Mouse (Mus musculus) midbrain, postnatal 0 days (tissue): ENCODE measurements around the gene Map4k2. TPM values are rescaled to one million over a fixed set of nuclear protein-coding genes. Genes with fewer than 3 reads are reported as not detected.

Source experiments
- ATAC-seq: fragments of 200-750 bp; cut with Nextera tagmentation; 2 replicates; pipeline ENCODE4 v1.8.0; 2017; ENCODE audit warnings: moderate number of reproducible peaks, mild to moderate bottlenecking, moderate TSS enrichment, moderate library complexity; ENCODE audit not compliant: low FRiP score
- DNase-seq: peaks from one replicate; pipeline ENCODE4 v3.0.0-alpha.2; 2015; ENCODE audit warnings: low spot score
- H3K27ac ChIP-seq: fragments of 300-500 bp; sonication (generic); 2 replicates; pipeline ENCODE4 v1.5.1; 2014; ENCODE audit warnings: low read depth, mild to moderate bottlenecking, low read length, mixed read lengths
- H3K27me3 ChIP-seq: fragments of 300-500 bp; sonication (generic); 2 replicates; pipeline ENCODE4 v1.6.1; 2014; ENCODE audit warnings: low read length, control low read depth, mixed read lengths; ENCODE audit not compliant: insufficient read depth
- H3K36me3 ChIP-seq: fragments of 300-500 bp; sonication (generic); 2 replicates; pipeline ENCODE4 v1.6.1; 2014; ENCODE audit warnings: low read length, control low read depth, mixed read lengths; ENCODE audit not compliant: insufficient read depth
- H3K4me1 ChIP-seq: fragments of 300-500 bp; sonication (generic); 2 replicates; pipeline ENCODE4 v1.6.1; 2014; ENCODE audit warnings: mild to moderate bottlenecking, control low read depth, antibody characterized with exemption, low read length, mixed read lengths; ENCODE audit not compliant: insufficient read depth
- H3K4me2 ChIP-seq: fragments of 300-500 bp; sonication (generic); 2 replicates; pipeline ENCODE4 v1.6.1; 2014; ENCODE audit warnings: low read depth, mild to moderate bottlenecking, low read length, mixed read lengths; ENCODE audit not compliant: poor library complexity, severe bottlenecking
- H3K4me3 ChIP-seq: fragments of 300-500 bp; sonication (generic); 2 replicates; pipeline ENCODE4 v1.5.1; 2014; ENCODE audit warnings: low read depth, mild to moderate bottlenecking, low read length, moderate library complexity
- H3K9ac ChIP-seq: fragments of 300-500 bp; sonication (generic); replicated peaks from 2 replicates; pipeline ENCODE4 v1.6.1; 2014; ENCODE audit warnings: mild to moderate bottlenecking, low read length, moderate library complexity, mixed read lengths; ENCODE audit not compliant: poor library complexity, severe bottlenecking
- H3K9me3 ChIP-seq: fragments of 300-500 bp; sonication (generic); 2 replicates; pipeline ENCODE4 v1.6.1; 2016; ENCODE audit warnings: low read length, control low read depth
- CTCF ChIP-seq: IDR thresholded peaks from 2 replicates; pipeline ENCODE4 v1.5.1; 2016; ENCODE audit warnings: antibody characterized with exemption, mild to moderate bottlenecking
- WGBS: fragments of 180-500 bp; shearing (Covaris S2); extraction: QIAGEN DNeasy Blood & Tissue Kit; methylation state at CpG from one replicate; pipeline ENCODE4 v1.1.7; 2014; 5-methylcytosine and 5-hydroxymethylcytosine counted together
- polyA plus RNA-seq: library from polyadenylated mRNA; unstranded; fragments of >200 nt; fragmentation: Nextera tagmentation; extraction: Ambion mirVana; gene quantifications from 2 replicates; pipeline ENCODE4 v1.2.1, GENCODE M21; 2015
- total RNA-seq: library from RNA; depleted of rRNA; stranded (reverse); fragments of >200 nt; gene quantifications from 2 replicates; pipeline ENCODE4 v1.2.3, GENCODE M21; 2014

Gene Map4k2
- total and polyA plus RNA-seq, 2 experiments from 2014 or later = 18.1 to 86.8 TPM

GRCm38 (mm10) chr19:6313796-6314195 lies 27.1 kb upstream of the Map4k2 start:
- H3K27me3 ChIP-seq = no peaks in the 10 kb centered on the region
- 90% methylated on average over 8 of the region's 8 CpGs for WGBS
- H3K36me3 ChIP-seq = peaks cover 14% of the 10 kb centered on the region; the same call in 1 of the 2 replicates
- H3K4me2 ChIP-seq = no peak overlapping the region
- H3K4me1 ChIP-seq = no peaks in the 10 kb centered on the region
- no peak for ATAC-seq
- H3K9ac ChIP-seq = no peak overlapping the region
- TF ChIP-seq CTCF = no peak
- no peak for DNase-seq
- no peaks in the 10 kb centered on the region for H3K9me3 ChIP-seq
- no peak overlapping the region for H3K4me3 ChIP-seq
- no peak overlapping the region for H3K27ac ChIP-seq

DNA sequence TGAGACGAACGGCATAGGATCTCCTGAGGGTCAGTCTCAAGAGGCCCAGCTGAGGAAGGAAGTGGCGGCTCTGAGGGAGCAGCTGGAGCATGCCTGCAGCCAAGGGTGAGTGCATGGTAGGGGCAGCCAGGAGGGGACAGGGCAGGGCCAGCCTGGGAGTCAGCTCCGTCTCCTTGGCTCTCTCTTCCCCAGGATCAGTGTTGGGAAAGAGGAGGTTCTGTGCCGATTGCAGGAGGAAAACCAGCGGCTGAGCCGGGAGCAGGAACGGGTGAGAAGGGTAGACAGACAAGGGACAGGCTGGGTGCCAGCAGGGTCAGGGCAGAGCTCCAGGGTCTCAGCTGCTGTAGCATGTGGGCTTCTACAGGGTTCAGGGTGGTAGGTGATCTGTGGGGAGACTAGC lies 26.4 kb upstream of the Map4k2 start:
- Histone ChIP-seq H3K9me3 (no peaks in the 10 kb centered on the region), H3K36me3 (peaks cover 14% of the 10 kb centered on the region; the same call in 1 of the 2 replicates), H3K4me3 (no peak overlapping the region), H3K27ac (no peak overlapping the region), H3K4me2 (no peak overlapping the region), H3K27me3 (no peaks in the 10 kb centered on the region), H3K4me1 (no peaks in the 10 kb centered on the region), H3K9ac (no peak overlapping the region)
- TF ChIP-seq CTCF = no peak
- 85% methylated on average over 8 of the region's 8 CpGs for WGBS
- no peak for ATAC-seq
- no peak for DNase-seq

GRCm38 (mm10) chr19:6315573-6315972 lies 25.4 kb upstream of the Map4k2 start:
- H3K27ac ChIP-seq = no peak overlapping the region
- ATAC-seq (no peak), DNase-seq (no peak)
- no peak for TF ChIP-seq CTCF
- H3K4me2 ChIP-seq = no peak overlapping the region
- H3K4me1 ChIP-seq = no peaks in the 10 kb centered on the region
- no peaks in the 10 kb centered on the region for H3K27me3 ChIP-seq
- WGBS = 70% methylated on average over 14 of the region's 14 CpGs
- no peaks in the 10 kb centered on the region for H3K9me3 ChIP-seq
- H3K9ac ChIP-seq = no peak overlapping the region
- H3K36me3 ChIP-seq = peaks cover 20% of the 10 kb centered on the region; the same call in 1 of the 2 replicates
- H3K4me3 ChIP-seq = no peak overlapping the region

GRCm38 (mm10) chr19:6318145-6318544 lies 22.8 kb upstream of the Map4k2 start:
- Histone ChIP-seq H3K4me3 (no peak overlapping the region), H3K36me3 (peaks cover 16% of the 10 kb centered on the region; the same call in 1 of the 2 replicates), H3K27me3 (no peaks in the 10 kb centered on the region), H3K4me1 (no peaks in the 10 kb centered on the region), H3K9me3 (no peaks in the 10 kb centered on the region), H3K27ac (no peak overlapping the region), H3K4me2 (no peak overlapping the region), H3K9ac (no peak overlapping the region)
- DNase-seq (no peak), ATAC-seq (no peak)
- no peak for TF ChIP-seq CTCF
- WGBS = 92% methylated on average over 12 of the region's 12 CpGs

GRCm38 (mm10) chr19:6321358-6321757 lies 19.6 kb upstream of the Map4k2 start:
- TF ChIP-seq CTCF = no peak
- ATAC-seq = no peak
- no peak overlapping the region for H3K9ac ChIP-seq
- H3K4me2 ChIP-seq = no peak overlapping the region
- no peak overlapping the region for H3K27ac ChIP-seq
- 85% methylated on average over 8 of the region's 8 CpGs for WGBS
- H3K27me3 ChIP-seq = no peaks in the 10 kb centered on the region
- H3K4me3 ChIP-seq = no peak overlapping the region
- H3K9me3 ChIP-seq = no peaks in the 10 kb centered on the region
- H3K36me3 ChIP-seq = peaks cover 16% of the 10 kb centered on the region; the same call in 1 of the 2 replicates
- DNase-seq = no peak
- no peaks in the 10 kb centered on the region for H3K4me1 ChIP-seq

GRCm38 (mm10) chr19:6321786-6322621 lies 18.9 kb upstream of the Map4k2 start:
- 88% methylated on average over 33 of the region's 33 CpGs for WGBS
- DNase-seq (no peak), ATAC-seq (no peak)
- no peak overlapping the region for H3K9ac ChIP-seq
- no peaks in the 10 kb centered on the region for H3K4me1 ChIP-seq
- H3K27ac ChIP-seq = no peak overlapping the region
- peaks cover 13% of the 10 kb centered on the region; the same call in 1 of the 2 replicates for H3K36me3 ChIP-seq
- no peak for TF ChIP-seq CTCF
- no peaks in the 10 kb centered on the region for H3K27me3 ChIP-seq
- no peak overlapping the region for H3K4me2 ChIP-seq
- H3K9me3 ChIP-seq = no peaks in the 10 kb centered on the region
- H3K4me3 ChIP-seq = no peak overlapping the region
